Mouse (Mus musculus) 416B (cell line): ENCODE results near the gene Sec31b.
A peak's percentile ranks its signal among the peaks of the same experiment; 100 is the strongest.

Source experiments
- DNase-seq: peaks from one replicate; pipeline ENCODE4 v3.0.0; 2011; ENCODE audit warnings: low read depth

Gene Sec31b

DNA sequence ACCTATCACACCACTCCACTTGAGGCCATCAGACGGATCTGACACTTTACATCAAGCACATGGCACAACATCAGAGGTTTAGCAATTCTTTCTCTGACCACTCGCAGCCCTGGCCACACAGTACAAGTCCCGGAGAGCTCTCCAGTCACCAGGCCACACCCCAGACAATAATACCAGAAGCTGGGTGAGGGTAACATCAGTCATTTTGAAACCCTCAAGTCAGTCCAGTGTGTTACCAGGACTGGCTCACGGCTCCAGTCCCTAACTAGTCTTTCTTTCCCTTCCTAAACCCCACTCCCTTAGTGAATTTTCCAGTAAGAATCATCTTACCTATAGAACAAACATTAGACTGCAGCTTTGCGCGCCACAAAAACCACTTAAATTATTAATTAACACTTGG lies 15.6 kb downstream of the Sec31b start:
- no peak for DNase-seq

DNA sequence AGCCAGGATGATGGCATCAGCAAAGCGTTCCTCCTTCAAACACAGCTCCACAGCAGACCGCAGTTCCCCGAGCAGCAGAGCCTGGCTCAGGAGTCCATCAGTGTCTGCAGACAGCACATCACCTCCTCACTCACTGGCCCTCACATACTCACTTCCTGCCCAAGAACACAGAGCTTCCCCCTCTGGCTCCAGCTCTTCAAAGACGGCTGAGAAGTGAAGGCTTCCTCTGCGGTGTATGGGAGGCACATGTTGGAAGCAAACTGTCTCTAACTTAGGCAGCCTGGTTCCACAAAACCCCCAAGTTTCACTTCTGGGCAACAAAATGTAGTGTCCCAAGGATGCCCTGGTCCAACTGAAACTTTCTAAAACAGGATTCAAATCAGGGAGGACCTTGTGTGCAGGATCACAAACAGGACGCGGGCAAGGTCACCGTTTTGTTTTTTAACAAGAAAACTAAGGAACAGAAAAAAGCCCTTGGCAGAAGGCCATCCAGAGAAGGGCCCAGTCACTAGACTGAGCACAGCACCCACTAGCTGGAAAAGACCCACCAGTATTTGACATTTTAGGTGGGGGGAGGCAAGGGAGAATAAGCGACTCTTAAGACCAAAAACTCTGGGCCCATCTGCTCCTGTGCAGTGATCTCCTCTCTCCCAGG lies 20.0 kb downstream of the Sec31b start:
- peak; percentile 11 for DNase-seq

DNA sequence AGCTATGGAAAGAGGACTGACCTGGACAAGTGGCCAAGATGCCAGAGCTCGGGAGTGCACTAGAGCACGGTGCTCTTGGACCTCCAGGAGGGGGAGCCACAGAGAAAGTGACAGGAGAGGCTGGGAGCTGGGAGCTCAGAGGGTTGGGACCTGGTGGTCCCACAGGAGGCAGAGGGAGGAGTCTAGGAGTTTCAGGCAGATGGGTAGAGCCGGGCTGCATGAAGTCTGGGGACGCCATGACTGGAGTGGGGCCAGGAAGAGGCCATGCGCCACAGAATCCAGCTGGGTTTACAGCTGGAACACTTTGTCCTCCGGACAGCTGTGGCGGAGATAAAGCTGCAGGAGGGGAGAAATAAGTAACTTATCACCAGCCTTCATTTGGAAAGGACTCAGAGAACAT lies 26.5 kb downstream of the Sec31b start:
- DNase-seq, result no peak

DNA sequence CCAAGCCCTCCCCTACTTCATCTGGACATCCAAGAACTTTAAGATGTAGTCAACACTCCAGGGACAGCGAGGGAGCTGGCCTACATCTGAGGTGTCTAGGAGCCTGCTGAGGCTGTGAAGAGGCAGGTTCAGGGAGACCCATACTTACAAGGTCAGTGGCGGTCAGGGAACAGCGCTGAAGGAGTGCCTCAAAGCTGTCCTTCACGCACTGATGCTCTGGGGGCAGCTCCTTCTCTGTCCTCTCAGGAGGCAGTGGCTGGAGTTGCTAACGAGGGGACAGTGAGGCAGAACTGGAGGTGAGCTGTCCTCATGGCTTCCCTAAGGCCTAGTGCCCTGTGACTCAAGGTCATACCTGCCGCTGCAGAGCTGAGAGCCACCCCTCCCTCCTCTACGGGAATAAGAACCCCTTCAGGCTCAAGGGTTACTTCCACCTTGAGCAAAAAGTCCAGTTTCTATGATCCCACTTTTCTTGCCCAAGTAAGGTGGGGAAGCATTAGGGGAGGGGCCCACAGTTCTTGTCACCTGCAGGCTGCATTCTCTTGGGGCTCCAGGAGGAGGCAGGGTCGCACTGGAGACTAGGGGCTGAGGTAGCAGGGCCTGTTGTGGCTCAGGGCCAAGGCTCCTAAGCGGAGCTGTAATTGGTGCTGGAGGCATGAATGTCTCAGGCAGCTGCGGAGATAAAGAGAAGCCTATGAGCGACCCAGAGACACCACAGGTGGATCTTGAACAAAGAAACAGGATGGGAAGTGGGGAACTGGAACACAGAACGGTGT lies 27.5 kb downstream of the Sec31b start:
- DNase-seq, result no peak

DNA sequence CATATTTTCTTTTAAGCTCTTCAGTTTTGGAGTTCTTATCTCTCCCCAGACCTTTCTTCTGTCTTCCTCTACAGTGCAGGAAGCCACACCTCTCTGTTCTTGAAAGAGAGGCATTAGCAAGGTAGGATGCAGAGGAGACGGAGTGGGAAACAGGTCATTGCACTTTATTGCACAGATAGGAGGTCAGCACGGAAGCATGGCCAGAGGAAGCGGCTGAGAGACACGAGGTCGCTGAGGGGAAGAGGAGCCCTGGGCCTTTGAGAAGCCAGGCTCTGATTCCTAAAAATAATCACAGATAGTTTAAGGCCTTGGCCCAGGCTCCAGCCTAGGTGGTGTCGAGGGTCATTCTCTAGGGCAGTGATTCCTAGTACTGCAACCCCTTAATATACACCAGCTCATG lies 29.9 kb downstream of the Sec31b start:
- DNase-seq, result no peak

DNA sequence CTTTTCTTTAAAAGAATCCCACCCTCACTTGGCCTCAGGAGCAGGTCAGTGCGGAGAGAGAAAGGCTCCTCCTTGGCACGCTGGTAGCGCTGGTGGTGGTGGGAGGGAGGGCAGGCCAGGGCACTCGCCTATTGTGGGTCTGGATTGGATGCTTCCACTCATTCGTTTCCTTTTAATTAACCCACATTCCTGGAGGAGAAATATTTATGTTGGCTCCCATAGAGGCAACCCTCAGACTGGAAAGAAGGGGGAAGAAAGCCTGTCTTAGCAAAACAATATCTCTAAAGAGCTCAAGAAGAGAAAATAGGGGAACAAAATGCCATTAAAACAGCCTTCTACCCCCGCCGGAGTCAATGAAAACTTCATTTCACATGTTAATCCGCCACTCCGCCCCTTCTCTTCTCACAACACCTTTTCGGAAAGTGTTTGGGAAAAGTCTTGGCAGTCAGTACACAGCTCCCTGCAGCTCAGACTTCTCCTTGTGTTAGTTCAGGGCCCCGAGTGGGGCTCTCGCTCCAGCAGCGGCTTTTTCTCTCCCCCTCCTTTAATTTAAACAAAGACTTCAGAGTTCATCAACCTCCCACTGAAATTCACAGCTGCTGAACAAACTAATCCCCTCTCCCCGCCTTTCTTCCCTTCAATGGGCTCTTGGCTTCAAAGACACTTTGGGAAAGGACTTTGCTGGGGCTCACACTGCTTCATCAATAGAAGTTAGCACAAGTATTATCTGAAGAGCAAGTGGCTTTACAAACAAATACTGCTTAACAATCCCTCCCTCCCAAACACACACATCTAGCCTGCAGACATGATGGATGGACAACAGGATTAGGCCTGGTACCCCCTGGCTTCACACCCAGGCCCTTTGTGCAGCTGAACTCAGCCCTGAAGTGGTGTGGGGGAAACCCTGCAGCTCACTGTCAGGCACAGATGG lies 30.9 kb downstream of the Sec31b start:
- no peak for DNase-seq

DNA sequence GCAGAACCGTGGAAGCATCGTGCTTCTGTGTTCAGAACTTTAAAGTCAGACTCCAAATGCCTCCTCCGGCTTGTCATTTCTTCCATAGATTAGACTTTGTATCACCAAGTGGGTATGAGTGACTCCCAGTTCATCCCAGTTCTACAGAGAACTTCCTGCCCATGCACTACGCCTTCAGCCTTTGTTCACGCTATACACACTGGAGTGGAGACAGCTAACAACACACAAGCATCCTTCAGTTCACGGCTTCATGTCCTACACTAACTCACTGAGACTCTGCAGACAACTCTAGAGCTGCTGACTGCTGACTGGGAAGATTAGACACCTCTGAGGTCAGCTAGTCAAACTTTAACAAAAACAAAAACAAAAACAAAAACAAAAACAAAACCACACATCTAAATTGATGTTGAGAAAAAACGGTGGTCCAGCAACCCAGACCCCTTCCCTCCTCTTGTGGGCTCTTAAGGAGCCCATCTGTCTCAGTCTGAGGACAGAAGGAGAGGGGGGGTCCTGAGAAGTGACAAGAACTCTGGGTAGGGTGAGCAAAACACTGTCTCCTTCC lies 31.7 kb downstream of the Sec31b start:
- no peak for DNase-seq

DNA sequence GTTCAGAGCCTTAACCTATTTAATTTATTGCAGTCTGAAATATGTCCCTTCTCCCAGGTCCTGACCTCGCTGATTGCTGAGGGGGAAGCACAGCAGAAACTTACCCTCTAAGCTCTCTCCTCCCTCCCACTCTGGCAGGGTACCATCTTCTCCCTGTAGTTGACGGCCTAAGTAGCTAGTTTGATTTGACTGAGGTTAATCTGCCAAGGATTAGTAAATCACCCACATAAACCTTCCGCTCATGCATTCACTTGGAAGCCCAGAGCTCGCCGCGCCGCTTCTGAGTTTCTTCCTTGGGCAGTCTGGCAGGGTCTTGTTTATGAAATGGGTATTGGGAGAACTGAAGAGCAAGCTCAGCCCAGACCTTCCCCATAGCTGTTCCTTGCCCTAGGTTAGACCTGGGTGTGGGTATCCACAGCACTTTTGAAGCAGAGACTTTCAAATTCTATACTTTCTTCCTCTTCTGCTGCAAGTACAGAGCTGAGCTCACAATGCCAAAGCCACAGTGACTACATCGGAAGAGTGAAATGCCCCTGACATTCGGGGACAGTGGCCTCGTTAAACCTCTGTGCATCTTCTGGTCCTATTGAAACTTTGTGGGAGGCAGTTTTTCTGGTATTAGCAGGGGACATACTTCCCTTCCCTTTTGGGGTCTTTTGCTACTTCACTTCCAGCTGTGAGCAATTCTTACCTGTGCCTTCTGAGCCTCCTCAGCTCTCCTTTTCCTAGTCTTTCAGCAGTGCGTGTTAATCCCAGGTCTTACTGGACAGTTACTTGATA lies 32.4 kb downstream of the Sec31b start:
- no peak for DNase-seq

DNA sequence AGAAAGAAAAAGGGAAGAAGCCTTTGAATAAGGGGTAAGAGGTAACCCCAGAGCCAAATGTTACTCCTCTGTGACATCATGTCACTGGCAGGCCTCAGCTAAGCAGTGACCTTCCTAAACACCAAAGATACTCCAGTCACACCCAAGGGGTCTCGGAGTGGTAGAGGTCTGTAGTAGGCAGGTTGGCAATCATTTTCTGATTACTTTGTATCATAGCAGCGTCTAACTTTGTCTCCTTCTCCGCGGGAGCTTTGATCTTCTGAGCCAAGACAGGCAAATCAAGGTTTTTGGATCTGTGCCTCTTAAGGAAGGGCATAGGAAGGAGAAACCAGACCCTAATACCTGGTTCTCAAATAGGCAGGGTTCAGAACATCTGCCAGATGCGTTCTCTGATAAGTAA lies 33.1 kb downstream of the Sec31b start:
- no peak for DNase-seq

DNA sequence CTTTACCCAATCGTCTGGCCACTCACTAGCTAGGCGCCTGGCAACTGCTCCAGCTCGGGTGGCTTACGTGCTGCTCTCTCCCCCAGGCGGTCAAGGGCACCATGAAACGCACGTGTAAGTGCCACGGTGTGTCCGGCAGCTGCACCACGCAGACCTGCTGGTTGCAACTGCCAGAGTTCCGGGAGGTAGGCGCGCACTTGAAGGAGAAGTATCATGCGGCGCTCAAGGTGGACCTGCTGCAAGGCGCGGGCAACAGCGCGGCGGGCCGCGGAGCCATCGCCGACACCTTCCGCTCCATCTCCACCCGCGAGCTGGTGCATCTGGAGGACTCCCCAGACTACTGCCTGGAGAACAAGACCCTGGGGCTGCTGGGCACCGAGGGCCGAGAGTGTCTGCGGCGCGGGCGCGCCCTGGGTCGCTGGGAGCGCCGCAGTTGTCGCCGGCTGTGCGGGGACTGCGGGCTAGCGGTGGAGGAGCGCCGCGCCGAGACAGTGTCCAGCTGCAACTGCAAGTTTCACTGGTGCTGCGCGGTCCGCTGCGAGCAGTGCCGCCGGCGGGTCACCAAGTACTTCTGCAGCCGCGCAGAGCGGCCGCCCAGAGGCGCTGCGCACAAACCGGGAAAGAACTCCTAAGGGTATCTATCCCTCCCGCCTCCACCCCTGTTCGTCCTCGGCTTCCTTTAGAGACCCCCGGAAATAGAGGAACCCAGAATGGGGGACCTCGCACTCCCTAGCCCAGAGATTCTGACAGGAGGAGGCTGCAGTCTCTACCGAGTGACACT lies 34.0 kb downstream of the Sec31b start:
- no peak for DNase-seq

DNA sequence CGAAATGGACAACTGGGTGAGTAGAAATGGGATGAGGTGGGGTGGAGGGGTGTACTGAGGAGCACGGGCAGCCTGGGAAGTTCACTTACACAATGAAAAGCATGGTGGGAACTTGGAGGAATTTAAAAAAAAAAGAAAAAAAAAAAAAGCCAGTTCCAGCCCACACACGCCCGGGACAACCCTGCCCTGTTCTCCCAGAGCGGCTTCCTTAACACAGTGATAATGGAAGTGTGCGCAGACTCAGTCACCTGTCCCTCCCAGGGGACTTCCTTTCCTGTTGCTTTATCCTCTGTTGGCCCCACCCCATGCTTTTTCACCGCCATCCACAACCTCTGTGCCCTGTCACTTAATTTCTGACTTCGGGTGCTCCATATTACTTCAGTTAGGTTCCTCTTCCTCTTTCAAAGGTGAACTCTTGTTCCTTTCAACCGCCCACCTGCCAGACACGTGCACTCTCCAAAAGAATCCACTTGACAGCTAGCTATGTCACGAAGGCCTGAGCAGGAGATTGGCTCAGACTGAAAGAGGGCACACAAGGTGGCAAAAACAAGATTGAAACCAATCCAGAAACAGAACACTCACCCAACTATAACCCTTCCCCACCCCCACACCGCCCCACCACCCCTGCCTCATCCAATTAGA lies 35.0 kb downstream of the Sec31b start:
- no peak for DNase-seq

DNA sequence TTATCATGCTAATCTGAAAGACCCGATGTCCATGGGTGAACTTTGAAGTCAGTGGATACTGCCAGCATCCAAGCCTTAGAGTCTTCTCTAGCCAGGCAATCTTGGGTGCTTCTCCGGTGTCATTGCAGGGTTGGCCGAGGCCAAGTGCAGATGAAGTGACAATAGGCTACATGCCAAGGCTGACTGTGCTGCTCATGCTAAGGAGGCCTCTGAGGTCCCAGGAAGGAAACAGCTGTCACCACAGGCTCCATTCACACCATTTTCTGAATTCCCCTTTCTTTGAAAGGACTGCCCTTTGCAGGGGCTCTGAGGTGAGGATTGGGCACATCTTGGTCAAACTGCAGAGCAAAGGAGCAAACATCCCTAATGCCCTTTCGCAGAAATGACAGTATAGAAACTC lies 42.9 kb downstream of the Sec31b start:
- DNase-seq, result no peak

DNA sequence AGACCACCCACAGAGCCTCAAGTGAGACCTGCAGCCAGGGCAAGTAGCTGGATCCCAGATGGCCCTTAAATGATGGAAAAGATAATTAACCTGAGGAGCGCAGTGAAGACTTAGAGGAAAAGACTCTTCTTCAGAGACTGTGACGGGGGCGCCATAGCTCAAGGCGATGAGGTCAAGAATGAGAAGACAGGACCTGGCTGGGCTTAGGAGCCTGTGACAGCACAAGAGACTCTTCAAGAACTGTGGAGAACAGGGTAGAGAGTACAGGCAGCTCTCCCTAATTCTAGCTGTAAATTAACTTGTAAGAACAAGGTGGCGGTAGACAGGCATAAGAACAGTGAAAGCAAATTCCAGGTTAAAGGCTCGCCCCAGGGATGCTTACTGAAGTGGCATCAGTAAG lies 43.7 kb downstream of the Sec31b start:
- no peak for DNase-seq

DNA sequence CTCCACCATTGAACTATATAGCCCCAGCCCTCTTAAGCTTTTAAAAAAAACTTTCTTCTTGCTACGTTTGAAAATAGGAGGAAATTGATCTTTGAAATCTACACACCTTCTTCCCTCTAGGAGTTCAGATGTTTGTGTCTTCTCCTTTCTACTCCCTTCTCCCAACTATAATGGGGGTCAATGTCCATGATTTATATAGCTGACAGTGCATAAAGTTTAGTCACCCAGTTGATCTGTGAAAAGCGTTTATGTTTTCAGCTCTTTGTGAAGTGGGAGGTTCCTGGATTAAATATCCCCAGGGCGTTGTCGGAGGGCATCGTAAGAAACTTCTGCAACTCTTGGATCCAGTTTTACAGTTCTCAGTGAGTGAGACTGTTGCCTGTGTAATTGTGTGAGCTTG lies 45.4 kb downstream of the Sec31b start:
- no peak for DNase-seq

DNA sequence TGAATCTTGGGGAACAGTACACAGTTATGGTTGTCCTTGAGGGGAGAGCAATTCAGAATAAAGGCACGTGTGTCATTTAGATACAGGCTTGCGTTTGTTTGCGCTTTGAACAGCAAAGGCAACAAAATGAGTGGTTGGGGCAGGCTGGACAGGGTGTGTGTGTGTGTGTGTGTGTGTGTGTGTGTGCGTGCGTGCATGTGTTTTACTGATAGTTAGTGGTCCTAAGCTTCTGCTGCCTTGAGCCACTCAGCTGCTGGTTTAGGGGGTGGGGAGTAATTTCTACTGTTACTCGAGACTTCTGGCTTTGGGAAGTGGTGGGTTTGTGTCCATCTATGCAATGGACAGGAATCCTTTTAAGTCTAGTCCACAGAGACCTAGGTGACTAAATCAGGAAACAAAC lies 46.7 kb downstream of the Sec31b start:
- no peak for DNase-seq

DNA sequence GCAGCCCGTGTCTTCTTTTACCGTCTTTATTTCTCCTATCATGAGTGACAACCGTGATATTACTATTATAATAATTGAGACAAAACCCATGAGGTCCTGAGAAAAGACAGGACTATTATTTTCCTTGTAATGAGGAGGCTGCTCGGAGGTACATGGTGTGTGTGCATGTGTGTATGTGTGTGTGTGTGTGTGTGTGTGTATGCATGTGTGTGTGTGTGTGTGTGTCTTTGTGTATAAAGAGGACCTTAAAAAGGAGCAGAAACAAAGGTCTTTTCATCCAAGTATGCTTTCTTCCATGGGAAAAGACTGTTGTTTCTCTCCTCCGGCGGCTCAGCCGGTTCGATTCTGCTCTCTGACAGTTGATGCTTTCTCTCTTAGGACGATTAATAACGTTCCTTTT lies 48.7 kb downstream of the Sec31b start:
- DNase-seq, result no peak

DNA sequence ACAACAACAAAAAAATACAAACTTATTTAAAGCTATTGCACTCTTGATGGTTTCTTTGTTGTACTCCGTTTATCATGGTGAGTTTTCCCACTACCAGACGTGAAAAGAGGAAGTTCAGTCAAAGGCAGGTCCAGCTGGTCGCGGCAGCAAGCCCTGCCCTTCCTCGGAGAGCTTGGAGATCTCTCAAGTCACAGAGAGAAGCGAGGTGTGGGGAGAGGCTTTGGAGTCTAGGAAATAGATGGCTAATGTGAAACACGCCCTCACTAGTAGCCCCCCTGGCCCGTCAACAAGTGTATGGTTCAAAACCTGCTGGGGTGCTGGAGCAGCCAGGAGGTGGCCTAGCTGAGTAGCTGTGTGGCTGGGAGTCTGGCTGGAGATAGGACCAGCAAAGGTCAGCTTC lies 49.2 kb downstream of the Sec31b start:
- DNase-seq, result peak; percentile 28

DNA sequence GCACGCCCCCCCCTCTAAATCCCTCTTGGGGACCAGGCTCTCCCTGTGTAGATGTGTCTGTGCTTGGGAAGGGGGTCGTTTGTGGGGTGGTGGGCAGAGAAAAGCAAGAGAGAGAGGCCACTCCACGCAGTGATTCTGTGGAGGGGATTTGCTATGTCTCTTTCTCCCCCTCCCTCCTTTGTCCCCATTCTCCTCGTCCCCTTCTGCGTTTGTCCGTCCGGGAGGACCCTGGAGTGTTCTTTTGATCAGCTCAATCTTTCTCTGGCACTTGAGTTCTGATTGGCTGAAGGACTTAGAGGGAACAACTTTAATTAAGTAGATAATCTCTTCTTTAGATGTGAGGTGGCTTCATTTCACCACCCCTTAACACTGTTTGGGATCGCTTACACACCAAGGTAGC lies 52.5 kb downstream of the Sec31b start, which contains the start of gene Wnt8b:
Gene Wnt8b, plus strand, starts transcription at position 345 of the 400 bp plus-strand sequence.
- DNase-seq, result no peak

DNA sequence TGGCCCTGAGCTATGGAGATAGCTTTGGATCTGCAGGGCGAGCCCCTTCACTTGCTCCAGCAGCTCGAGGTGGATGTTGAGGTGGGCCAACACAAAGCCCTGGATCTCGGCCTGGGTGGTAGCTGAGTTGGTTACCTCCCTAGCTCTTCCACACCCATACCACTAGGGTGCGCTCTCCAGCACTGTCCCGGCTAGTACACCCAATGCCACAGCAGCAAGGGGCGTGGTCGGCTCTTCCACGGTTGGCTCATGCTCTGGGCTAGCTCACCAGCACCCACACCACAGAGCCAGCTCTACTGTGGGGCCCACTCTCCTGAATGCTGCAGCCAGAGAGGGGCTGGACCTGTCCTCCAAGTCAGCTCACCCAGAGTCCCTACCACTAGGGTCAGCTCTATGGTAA lies 58.4 kb downstream of the Sec31b start:
- peak; percentile 54 for DNase-seq

DNA sequence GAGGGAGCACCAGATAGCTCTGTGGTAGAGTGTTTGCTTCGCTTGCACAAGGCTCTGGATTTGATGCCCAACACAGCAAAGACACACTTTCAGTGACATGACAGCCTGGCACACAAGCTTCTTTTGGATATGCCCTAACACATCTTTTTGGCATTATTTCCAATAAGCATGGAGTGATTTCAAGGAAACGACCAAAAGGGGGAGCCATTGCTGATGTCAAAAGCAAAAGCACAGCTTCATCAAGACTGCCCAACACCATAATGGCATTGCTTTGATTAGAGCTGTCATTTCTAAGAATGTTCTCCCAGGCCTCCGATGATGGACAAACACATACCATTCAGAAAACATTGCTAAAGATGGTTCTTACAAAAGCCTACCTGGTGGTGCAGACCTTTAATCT lies 69.1 kb downstream of the Sec31b start:
- DNase-seq, result peak; percentile 44
